ENCODE assay signal across 8 mouse cellular contexts in genomic region chr11:96963580-96963979, GRCm38 (mm10). TPM values are rescaled to one million over a fixed set of nuclear protein-coding genes. Genes with fewer than 3 reads are reported as not detected.
A peak's percentile ranks its signal among the peaks of the same experiment; 100 is the strongest.
DNase-seq lines count a peak whose midpoint lies in the region; ATAC-seq lines count a peak whose summit lies in the region.

No protein-coding gene starts in this region.

- no peak overlapping the region for H3K9ac ChIP-seq in hindbrain, embryonic 15.5 days

- H3K4me2 ChIP-seq in hindbrain, embryonic 15.5 days = no peak overlapping the region

- WGBS in hindbrain, embryonic 15.5 days = 21% methylated on average over 8 of the region's 8 CpGs

- ATAC-seq in hindbrain, embryonic 15.5 days (ENCODE audit: low FRiP score, low read depth) = peak; percentile 74; the same call in 1 of the 2 replicates

- DNase-seq in MN1 (ENCODE audit: low spot score) = peak; percentile 86
- peak; percentile 89 for DNase-seq in cerebellum, adult 8-10 months
- peak; percentile 87 to 92 for DNase-seq in frontal cortex, postnatal 25 days (ENCODE audit: low spot score in 2 of 2)
- peak; percentile 88 to 94 for DNase-seq in left cerebral cortex, adult 18-20 months (ENCODE audit: low spot score in 2 of 2)
- DNase-seq in lung, postnatal 4 days = peak; percentile 86 to 92
- DNase-seq in right cerebral cortex, adult 18-20 months = peak; percentile 89
- peak; percentile 71 for DNase-seq in urinary bladder, adult 2 months (ENCODE audit: low spot score)

- H3K4me3 ChIP-seq in hindbrain, embryonic 15.5 days = no peak overlapping the region

- no peaks in the 10 kb centered on the region for H3K27me3 ChIP-seq in hindbrain, embryonic 15.5 days

- H3K9me3 ChIP-seq in hindbrain, embryonic 15.5 days = no peaks in the 10 kb centered on the region

- no peak overlapping the region for H3K27ac ChIP-seq in hindbrain, embryonic 15.5 days (replicated peaks)

- H3K36me3 ChIP-seq in hindbrain, embryonic 15.5 days = peaks cover 40% of the 10 kb centered on the region

- no peaks in the 10 kb centered on the region for H3K4me1 ChIP-seq in hindbrain, embryonic 15.5 days (replicated peaks)

RNA-seq across cellular contexts. Expression of gene Sp2, which starts 19.2 kb away (rescaled TPM):
- polyA plus RNA-seq in hindbrain, embryonic 15.5 days (2015; fragmentation: Nextera tagmentation; extraction: Ambion mirVana) = 16.6 and 18.6 TPM in 2 replicates
- total RNA-seq in left cerebral cortex, adult 18-20 months (2021) = 10 to 100 TPM; 11.4 to 11.9 TPM
- 7.7 and 13.9 TPM in 2 replicates for polyA plus RNA-seq in urinary bladder, adult 2 months (2012; rRNA removed)

RNA-seq across cellular contexts. Expression of gene Pnpo, which starts 19.8 kb away (rescaled TPM):
- 30.4 and 32.5 TPM in 2 replicates for polyA plus RNA-seq in hindbrain, embryonic 15.5 days (2015; fragmentation: Nextera tagmentation; extraction: Ambion mirVana)
- 10 to 100 TPM; 41.9 TPM for total RNA-seq in left cerebral cortex, adult 18-20 months (2021)
- polyA plus RNA-seq in urinary bladder, adult 2 months (2012; rRNA removed) = 22.4 and 25.5 TPM in 2 replicates

RNA-seq across cellular contexts. Expression of gene Prr15l, which starts 35.7 kb away (rescaled TPM):
- polyA plus RNA-seq in hindbrain, embryonic 15.5 days (2015; fragmentation: Nextera tagmentation; extraction: Ambion mirVana) = 0.35 and 0.41 TPM in 2 replicates
- total RNA-seq in left cerebral cortex, adult 18-20 months (2021) = not detected
- polyA plus RNA-seq in urinary bladder, adult 2 months (2012; rRNA removed) = 7.6 and 8.9 TPM in 2 replicates

RNA-seq across cellular contexts. Expression of gene Cdk5rap3, which starts 47.3 kb away (rescaled TPM):
- polyA plus RNA-seq in hindbrain, embryonic 15.5 days (2015; fragmentation: Nextera tagmentation; extraction: Ambion mirVana) = 81.6 and 82.8 TPM in 2 replicates
- 10 to 100 TPM; 27.5 to 31.8 TPM for total RNA-seq in left cerebral cortex, adult 18-20 months (2021)
- 46.5 and 47.5 TPM in 2 replicates for polyA plus RNA-seq in urinary bladder, adult 2 months (2012; rRNA removed)

RNA-seq across cellular contexts. Expression of gene Sp6, which starts 49.6 kb away (rescaled TPM):
- polyA plus RNA-seq in hindbrain, embryonic 15.5 days (2015; fragmentation: Nextera tagmentation; extraction: Ambion mirVana) = 0.43 and 0.62 TPM in 2 replicates
- 1 to 10 TPM; 1.4 to 2.0 TPM for total RNA-seq in left cerebral cortex, adult 18-20 months (2021)
- 6.7 and 7.6 TPM in 2 replicates for polyA plus RNA-seq in urinary bladder, adult 2 months (2012; rRNA removed)
